Mouse (Mus musculus) urinary bladder, postnatal 36 days (tissue): Measurements from ENCODE around the gene Wnt4.
A peak's percentile ranks its signal among the peaks of the same experiment; 100 is the strongest.

Experiments used
- DNase-seq, 2 experiments: peaks; one replicate each; pipeline ENCODE4 v3.0.0; 2022; ENCODE audit warnings: low spot score in 2 of 2, mixed read lengths in 1 of 2

Gene Wnt4

DNA sequence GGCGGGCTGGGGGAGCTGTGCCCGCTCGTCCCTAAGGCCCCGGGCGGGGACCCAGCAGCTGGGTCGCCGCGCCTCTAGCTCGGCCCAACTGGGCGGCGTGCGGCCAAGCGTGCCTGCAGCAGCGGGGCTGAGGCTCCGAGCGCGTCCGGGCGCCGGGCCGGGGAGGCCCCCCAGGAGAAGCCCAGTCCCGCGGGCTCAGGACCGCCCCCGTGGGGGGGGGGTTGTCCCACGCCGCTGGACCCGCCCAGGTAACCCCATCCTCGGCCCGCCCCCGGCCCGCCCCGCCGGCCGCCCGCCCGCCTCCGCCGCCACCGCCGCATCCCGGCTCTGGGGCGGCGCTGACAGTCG lies at the start of gene Wnt4:
Gene Wnt4, plus strand, starts transcription at position 324 of the 348 bp plus-strand sequence.
- DNase-seq = peak; percentile 72 to 79

DNA sequence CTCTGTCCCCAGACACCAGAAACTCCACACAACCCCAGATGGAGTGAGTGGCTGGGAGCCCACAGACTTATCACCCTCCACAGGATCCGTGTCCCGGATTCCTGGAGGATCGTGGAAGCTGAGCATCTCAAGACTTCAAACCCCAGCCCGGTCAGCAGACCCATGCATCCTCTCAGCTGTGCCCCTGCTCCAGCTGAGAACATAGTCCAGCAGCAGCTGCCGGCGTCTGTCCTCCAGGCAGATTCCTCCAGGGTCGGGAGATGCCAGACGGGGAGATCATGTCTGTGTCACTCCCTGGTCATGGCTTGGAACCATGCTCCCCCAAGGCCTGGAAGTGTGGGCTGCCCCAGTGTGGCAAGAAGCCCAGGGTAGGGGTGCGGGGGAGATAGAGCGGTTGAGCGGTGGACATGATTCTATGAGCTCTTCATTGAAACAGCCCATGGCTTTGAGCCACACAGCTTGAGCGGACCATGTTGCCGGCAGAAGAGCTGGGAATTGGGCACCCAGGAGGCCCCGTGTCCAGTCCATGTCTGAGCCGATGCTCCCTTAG lies 48.6 kb upstream of the Wnt4 start:
- DNase-seq = no peak

DNA sequence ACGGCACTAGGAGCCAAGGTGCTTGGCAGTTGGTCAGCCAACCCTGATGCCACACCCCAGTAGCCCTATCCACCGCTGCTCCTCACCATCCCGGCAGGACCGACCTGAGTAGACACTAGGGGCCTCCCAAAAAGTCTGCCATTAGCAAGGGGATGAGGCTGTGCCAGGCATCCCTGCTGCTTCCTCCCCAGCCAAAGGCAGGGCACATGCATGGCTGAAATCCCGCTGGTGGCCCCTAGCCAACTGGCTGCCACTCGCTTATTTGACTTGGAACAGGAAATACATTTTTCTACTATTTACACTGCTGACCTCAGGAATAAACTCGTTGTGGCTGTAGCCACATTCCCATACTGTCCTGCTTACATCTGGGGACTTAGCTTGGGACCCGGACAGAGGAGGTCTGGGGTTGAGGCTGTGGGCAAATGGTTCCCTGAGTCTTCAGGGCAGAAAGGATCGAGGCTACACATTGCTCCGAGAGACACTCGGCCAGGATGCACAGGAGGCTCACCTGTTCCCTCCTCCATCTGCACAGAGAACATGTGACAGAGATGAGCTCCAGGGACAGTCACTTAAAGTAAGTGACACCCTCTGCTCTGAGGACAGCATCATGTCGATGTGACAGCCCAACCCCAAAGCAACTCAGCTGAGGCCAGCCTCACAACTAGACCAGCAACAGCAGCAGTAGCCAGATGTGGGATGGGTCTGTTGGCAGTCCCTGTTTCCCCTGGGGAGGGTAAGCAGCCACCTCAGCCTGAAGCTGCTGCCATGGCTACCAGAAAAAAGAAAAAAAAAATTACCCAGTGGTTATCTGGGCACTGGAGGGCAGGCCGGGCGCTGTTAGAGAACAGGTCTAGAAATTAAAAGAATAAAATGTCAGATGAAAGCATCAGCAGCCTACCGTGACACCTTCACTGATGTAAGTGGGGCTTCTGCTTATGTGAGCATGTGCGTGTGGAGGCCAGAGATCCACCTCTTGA lies 45.5 kb upstream of the Wnt4 start:
- peak; percentile 53 to 78 for DNase-seq

DNA sequence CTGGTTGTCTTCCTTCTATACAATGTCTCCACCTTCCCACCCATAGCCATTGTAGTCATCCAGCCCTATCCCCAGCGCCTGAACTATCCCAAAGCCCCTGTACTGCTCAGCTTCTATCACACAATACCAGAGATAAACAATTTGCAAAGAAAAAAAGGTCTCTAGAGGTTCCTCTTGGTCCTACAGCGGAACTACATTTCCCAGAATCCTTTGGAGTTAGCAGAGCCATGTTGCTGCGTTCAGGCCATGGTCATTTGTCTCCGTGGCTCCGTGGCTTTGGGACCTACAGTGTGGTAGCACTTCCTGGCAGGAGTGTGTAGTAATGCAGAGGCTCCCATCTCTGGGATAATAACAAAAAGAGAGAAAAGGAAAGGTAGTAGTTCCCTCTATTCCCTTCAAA lies 43.7 kb upstream of the Wnt4 start:
- DNase-seq = no peak

DNA sequence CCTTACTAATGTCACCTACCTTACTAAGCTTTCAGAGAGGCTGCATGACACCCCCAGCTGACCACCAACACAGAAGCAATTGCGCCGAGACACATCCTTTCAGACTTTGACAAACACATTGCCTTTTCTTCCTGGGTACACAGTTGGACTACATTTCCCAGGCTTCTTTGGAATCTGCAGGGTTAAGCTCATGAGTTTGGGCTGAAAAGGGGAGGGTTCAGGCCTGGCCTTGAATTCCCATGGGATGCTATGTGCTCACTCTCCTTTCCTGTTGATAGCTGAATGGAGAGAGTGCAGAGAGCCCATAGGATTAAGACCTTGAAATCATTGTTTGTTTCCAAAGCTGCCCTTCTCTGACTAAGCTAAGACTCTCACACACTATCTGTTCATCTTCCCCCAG lies 42.8 kb upstream of the Wnt4 start:
- DNase-seq = no peak

DNA sequence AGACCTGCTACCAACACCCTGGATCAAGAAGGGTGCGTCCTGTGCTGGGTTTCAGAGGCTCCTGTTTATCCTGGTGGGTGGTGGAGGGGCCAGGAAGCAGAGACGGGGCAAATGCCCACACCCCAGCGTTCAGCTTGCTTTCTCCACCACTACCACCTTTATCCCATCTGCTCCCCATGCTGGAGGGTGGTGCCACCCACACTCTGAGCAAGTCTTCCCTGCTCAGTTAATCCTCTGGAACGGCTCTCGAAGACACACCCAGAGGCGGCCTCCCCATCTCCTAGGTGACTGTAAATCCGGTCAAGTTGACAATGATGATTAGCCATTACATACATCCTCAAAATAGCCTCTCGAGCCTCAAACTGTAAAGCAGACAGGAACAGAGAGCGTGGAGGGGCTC lies 41.9 kb upstream of the Wnt4 start:
- DNase-seq = no peak

DNA sequence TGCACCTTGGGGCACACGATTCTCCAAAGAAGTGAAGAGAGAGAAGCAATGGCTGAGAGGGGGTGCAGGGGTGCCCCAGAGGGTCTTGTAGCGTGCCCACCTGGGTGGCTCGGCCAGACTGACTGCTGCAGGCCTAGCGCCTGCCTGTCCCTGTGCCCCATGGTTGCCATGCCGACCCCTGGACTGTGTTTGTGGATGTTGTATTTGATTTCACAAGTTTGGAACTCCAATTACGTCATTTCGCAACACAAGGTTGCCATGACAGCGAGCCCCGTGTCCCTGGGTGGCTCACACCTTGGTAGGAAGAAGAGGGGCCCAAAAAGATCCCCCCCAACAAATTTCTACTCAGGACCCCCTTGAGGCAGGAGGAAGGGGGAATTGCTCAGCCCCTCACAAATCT lies 32.4 kb upstream of the Wnt4 start:
- DNase-seq = no peak

DNA sequence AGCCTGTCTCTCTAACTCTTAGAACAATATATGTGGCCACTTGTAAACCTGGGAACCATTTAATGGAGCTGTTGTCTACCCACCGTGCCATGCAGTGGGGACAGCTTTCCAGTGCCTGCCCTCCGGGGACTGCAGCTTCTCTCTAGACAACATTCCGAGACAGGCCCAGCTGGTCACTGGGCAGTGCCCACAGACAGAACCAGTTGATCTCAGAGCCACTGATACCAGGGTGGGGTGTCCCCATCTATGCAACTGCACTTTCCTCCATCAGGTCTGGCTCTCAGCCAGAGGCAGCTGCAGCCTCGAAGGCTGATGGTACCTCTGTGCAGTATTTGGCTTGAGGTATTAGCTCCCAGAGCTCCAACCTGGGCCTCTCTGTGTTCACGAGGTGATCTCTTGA lies 27.0 kb upstream of the Wnt4 start:
- peak; percentile 25 to 50 for DNase-seq

DNA sequence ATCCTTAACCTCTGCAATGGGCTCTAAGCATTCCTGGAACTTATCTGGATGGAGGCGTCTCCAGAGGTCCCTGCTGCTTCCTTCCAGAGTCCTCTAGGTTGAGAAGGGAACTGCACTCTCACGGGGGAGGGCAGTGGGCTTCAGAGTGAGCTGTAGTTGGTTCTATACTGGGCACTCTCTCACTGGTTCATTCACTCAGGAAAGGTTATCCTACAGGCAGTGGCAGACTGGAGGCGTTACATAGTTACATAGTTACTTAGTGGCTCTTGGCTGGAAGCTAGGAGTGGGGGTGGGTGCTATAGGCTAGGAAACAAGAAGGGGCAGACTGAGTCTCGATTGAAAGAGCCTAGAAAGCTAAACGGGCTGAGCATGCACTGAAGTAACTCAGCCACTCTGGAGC lies 26.4 kb upstream of the Wnt4 start:
- no peak for DNase-seq

DNA sequence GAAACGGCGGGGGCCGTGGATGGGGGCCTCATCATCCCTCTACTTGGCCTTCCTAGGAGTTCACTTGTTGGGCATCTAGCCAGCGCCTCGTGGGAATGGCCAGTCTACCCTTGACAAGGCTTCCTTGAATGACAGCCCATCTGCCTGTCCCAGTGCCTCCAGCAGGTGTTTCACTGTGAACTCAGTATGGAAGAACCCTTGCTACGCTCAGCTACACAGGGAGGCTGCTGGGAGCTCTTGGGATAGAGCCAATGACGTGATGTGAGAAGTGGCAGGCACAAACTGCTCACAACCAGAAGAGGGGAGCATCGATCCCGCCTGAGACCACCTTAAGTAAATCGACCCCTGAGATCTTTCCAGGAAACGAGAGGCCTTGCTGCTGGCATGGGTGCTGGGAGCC lies 23.7 kb upstream of the Wnt4 start:
- DNase-seq = no peak

DNA sequence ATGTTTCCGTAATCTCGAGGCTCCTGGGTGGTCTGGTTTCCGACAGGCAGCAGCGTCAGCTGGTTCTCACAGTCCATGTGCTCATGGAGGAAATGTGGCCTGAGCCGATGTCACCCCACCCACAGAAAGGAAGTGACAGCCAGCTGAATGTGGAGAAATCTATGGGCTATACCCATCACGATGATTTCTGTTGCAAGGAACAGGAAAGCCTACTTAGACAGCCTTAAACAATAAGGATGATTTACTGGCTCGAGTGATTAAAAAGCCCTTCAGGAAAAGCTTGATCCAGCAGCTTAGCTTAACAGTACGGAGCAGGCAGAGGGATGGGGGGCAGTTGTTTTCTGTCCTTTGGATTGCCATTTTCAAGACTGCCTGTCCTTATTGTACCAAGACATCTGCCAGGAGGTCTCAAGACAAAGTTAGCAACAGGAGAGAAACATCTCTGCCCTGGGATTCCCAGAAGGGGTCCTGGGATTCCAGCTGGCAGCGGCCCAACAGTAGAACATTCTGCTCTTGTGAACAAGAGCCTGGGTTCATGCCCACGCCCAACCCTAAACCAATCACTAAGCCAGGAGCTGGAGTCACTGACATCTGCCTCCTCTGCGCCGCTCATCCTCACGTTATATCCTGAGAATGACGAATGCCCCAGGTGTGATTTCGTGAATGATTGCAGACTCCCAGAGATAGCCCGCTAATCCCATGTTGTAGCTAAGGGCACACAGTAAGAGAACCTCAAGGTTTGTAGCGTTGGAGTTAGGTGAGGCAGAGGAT lies 22.9 kb upstream of the Wnt4 start:
- DNase-seq = no peak

DNA sequence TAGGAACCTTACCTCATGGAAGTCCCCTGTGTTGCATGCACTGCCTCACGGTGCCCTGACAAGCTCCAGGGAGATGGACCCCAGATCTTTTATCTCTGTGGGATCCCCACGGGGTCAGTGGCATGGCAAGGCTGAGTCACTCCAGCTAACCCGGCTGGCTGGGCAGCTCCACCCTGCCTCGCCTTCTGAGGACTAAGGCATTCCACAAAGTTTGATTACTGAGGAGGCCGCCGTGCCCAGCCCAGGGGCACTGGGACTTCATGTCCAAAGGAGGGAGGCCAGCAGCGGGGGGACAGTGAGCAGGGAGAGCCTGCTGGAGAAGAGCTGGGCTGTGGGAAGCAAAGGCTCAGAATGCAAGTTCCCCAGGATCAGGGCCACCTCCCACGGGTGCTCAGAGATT lies 21.7 kb upstream of the Wnt4 start:
- peak; percentile 55 to 62 for DNase-seq

DNA sequence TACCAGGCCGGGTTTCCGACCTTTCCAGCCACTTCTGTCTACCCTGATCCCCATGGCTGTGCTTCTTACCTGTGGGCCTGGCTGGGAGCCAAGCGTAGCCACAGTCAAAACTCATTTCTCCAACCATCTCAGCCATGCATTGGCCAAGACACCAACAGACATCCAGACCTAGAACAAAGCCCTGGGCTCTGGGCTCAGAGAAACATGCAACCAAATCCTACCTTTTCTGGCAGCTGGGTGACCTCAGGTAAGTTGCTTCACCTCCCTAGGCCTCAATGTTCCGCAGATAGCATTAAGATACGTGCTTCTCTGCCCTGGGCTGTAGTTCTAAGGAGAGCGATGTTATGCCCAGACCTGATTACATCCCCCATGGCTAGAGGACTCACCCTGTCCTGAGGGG lies 15.5 kb upstream of the Wnt4 start:
- no peak for DNase-seq

DNA sequence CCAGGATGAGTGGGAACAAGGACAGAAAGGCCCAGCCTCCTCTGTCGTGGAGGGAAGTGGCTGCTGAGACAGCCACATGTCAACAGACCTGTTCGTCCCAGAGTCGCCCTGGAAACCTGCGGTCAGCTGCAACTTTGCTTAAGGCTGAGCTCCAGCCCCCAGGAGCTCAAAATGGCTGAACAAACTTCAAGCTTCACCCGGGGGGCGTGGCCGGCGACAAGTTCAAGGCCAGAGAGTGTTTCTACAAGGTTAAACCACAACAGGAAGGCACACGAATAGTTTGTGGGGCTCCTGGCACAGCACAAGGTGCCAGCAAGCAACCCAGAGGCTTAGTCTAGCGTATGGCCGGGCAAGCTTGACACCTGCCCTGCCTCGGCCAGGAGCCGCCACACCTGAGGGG lies 13.2 kb upstream of the Wnt4 start:
- DNase-seq = no peak

DNA sequence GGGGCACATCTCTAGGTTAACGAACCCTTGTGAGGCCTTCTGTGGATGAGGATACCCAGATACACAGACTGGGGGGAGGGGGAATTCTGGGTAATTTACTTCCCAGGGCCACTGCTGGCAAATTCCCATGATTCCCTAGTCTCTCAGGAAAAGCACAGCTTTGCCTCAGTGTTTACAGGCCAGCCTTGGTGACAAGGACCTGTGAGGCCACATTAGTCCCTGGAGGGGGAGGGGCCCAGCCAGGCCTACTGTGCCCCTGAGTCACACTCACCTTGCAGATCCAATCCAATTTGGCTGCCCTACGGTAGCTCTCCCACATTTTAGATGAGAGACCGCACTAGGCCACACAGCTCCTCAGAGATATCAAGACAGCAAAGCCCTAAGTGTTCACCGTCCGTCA lies 12.2 kb upstream of the Wnt4 start:
- no peak for DNase-seq

DNA sequence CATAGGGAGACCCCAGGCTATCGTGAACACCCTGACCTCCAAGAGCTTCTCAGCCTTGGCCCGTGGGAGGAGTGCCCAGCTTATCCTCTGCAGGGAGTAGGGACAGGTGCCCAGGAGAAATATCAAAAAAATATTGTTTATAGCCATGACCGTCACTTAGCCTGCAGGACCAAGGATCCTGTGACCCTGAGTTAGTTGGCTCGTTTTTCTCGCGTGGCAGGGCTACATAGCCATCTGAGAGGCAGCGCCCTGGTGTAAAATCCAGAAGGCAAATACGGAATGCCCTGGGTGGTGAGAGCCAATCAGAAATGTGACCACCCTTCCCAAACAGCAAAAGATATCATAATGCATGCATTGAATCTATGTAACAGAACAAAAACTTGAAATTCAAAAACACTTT lies 8.7 kb upstream of the Wnt4 start:
- no peak for DNase-seq

DNA sequence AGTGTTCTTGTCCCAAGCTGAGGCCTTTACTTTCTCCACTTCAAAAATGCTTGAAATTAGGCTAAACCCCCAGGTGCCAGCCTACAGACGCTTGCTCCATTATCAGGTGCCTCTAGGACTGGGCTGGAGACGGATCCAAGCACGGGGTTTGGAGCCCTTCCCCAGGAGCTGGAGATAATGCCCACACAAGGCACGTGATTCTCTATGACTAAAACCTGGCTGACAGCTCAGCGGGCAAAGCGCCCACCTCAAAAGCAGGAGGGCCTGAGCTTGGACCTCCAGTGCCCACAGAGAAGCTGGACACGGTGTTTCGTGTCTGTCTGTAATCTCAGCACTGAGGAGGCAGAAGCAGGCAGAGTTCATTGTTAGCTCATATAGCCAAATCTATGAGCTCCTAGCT lies 5.4 kb upstream of the Wnt4 start:
- no peak for DNase-seq

DNA sequence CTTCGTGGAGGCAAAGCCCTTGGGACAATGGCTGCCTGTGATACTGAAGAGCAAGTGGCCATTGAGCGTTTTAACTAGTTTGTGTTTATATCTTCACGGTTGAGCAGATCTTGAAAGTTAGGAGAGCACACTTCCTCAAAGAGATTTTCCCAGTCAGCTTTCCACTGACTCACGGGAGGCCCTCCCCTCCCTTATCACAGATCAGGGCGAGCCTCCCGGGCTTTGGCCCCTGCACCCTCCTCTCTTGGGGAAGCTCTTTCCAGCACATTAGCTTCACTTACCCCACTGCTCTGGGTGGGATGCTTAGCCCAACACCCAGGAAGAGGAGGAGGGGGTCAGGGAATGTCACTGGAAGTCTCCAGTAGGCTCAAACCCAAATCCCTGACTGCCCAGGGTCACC lies 3.0 kb upstream of the Wnt4 start:
- DNase-seq = peak; percentile 33 to 39

DNA sequence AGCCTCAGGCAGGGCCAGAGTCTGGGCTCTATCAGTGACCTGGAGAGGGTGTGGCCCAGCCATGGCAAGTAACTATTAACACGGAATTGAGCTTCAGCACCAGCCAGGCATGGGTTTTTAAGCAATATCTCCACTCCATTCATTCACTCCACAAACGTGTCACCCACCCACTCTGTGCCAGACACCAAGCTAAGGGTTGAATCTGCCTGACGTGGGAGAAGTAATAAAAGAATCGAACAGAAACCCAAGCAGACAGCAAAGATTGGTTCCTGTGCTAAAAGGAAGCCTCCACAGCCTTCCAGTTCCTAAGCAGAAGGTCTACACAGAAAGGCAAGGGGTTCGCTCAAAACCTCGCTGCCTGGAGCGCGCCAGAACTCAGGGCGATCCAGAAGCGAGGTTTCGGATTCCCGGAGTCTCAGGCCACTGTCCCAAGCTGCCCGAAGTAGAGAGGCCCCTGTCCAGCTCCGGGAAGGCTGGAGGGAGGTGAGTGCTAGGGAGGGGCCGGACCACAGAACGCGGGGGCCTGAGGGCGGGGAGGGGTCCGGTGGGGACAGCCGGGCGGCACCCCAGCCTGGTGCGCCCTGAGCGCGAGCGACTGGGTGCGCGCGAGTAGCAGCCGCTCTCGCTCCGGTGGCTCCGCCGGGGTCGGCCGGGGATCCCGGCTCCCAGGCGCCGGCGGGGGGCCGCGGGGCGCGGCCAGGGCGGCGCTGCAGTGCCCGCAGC lies 685 bp upstream of the Wnt4 start:
- DNase-seq = no peak

DNA sequence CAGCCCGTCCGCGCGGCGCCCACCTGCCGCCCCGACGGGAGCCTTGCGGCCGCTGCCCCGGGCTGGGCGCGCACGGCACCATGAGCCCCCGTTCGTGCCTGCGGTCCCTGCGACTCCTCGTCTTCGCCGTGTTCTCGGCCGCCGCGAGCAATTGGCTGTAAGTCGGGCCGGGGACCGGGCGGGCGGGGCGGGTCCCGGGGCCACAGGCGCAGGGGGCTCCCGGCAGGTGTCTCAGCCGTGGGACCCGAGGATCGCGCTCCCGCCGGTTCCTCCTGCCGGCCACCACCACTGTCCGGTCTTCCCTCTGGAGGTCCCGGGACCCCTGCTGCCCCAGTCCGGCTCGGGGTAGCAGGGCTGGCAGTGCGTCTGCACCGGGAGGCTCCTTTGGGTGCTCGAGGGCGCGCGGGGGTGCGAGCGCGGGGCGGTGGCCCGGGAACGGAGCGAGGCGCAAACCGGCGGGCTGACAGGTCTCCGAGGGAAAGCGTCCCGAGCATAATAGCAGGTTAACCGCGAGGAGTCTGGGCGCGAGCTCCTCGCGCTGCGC lies 383 bp downstream of the Wnt4 start:
- no peak for DNase-seq

DNA sequence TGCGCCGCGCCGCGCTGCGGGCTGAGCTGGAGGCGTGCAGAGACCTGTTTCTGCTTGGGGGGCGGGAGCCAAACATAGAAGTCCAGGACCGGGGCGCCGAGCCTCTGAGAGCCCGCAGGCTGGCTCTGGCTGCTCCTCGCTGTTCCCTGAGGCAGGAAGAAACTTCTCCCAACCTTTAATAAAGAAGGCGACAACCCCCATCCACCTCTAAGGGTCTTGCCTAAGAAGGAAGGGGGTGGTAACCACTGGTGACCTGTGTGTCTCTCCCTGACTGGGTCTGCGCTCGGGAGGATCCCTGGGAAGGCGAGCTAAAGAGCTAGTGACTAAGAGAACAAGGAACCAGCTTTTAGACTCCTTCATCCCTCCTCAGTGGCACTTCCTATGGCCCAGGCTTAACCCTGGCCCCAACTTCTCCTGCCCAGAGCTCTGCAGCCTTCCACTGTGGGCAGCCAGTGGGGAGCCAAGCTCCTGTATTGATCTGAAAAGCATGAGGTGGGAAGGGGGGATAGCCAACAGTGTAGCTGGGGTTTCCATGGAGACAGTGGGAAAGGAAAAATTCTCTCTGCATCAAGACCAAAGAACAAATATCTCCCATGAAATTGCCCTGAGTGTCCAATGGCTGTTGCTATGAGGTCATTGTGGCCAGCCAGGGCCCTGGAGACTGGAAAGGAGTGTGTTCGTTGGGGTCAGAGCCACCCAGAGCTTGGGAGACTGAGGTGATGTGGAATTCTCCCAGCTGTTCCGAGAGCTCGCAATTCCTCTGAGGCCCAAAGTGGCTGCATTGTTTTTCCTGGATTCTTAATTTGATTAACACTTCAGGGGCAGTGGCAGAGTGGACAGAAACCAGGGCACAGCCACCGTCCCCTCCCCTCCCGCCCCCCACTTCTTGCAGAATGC lies 1.1 kb downstream of the Wnt4 start:
- peak; percentile 47 to 51 for DNase-seq
